Mouse (Mus musculus): ENCODE measurements around the gene Ang5.

- no peak for TF ChIP-seq GATA1 (IDR thresholded peaks at IDR 0.05; ENCODE audit: borderline replicate concordance, low read length)
- no peak for TF ChIP-seq FLI1 (IDR thresholded peaks at IDR 0.05; ENCODE audit: low read length)
Measured at GRCm38 (mm10) chr14:44001600-44001999, 44.7 kb downstream of the Ang5 start.
